Mouse (Mus musculus) MEL (cell line): ENCODE data around the gene Etv2. TPM values are rescaled to one million over a fixed set of nuclear protein-coding genes. Genes with fewer than 3 reads are reported as not detected.

Experiments used
- DNase-seq: peaks from one replicate; pipeline ENCODE4 v3.0.0; 2011; ENCODE audit warnings: low read depth, low spot score
- H3K27ac ChIP-seq: 2 replicates; pipeline ENCODE4 v1.5.1; 2012; ENCODE audit warnings: low read depth, mild to moderate bottlenecking, control low read depth, low read length, moderate library complexity; ENCODE audit not compliant: control insufficient read depth
- H3K27me3 ChIP-seq, 2 experiments: fragments of 150-350 bp in 1 of 2; sonication (generic) in 1 of 2; 2 replicates each; pipeline ENCODE4 v1.6.1; 2012; ENCODE audit warnings: low read length in 2 of 2, mild to moderate bottlenecking in 2 of 2, improper control_type of control experiment in 1 of 2, moderate library complexity in 1 of 2; ENCODE audit not compliant: insufficient read depth in 2 of 2, control insufficient read depth in 1 of 2
- H3K36me3 ChIP-seq, 2 experiments: 2 replicates each; pipeline ENCODE4 v1.6.1; 2012 to 2014; ENCODE audit warnings: low read length in 2 of 2, improper control_type of control experiment in 1 of 2, inconsistent platforms in 1 of 2, mild to moderate bottlenecking in 1 of 2; ENCODE audit not compliant: insufficient read depth in 2 of 2, control insufficient read depth in 1 of 2
- H3K4me1 ChIP-seq, 2 experiments: fragments of 150-350 bp in 1 of 2; sonication (generic) in 1 of 2; 2 replicates each; pipeline ENCODE4 v1.6.1; 2012; ENCODE audit warnings: low read length in 2 of 2, improper control_type of control experiment in 1 of 2, mild to moderate bottlenecking in 1 of 2; ENCODE audit not compliant: insufficient read depth in 2 of 2, control insufficient read depth in 1 of 2
- H3K4me3 ChIP-seq, 2 experiments: fragments of 150-350 bp in 1 of 2; sonication (generic) in 1 of 2; 2 replicates each; pipeline ENCODE4 v1.5.1; 2012; ENCODE audit warnings: low read depth in 2 of 2, low read length in 2 of 2, mild to moderate bottlenecking in 2 of 2, moderate library complexity in 2 of 2, control low read depth in 1 of 2, improper control_type of control experiment in 1 of 2; ENCODE audit not compliant: control insufficient read depth in 1 of 2, insufficient read depth in 1 of 2
- H3K79me2 ChIP-seq: 2 replicates; pipeline ENCODE4 v1.6.1; 2012; ENCODE audit warnings: mild to moderate bottlenecking, low read length, moderate library complexity; ENCODE audit not compliant: control insufficient read depth, poor library complexity, insufficient read depth
- H3K9ac ChIP-seq: 2 replicates; pipeline ENCODE4 v1.6.1; 2012; ENCODE audit warnings: low read depth, mild to moderate bottlenecking, control low read depth, low read length, moderate library complexity; ENCODE audit not compliant: control insufficient read depth, poor library complexity, severe bottlenecking
- H3K9me3 ChIP-seq: fragments of 150-350 bp; sonication (generic); replicated peaks from 2 replicates; pipeline ENCODE4 v1.6.1; 2012; ENCODE audit warnings: mild to moderate bottlenecking, low read length, improper control_type of control experiment, moderate library complexity; ENCODE audit not compliant: insufficient read depth
- BHLHE40 ChIP-seq: IDR thresholded peaks from 2 replicates; pipeline ENCODE4 v1.6.1; 2012; ENCODE audit warnings: low read depth, mild to moderate bottlenecking, inconsistent platforms, low read length, improper control_type of control experiment, borderline replicate concordance
- E2F4 ChIP-seq: IDR thresholded peaks from 2 replicates; pipeline ENCODE4 v1.6.1; 2011; ENCODE audit warnings: low read depth, low read length, improper control_type of control experiment, borderline replicate concordance
- EP300 ChIP-seq, 2 experiments: IDR thresholded peaks; 2 replicates each; pipeline ENCODE4 v1.6.1; 2011; ENCODE audit warnings: improper control_type of control experiment in 2 of 2, low read length in 2 of 2, low read depth in 1 of 2, mild to moderate bottlenecking in 1 of 2
- GABPA ChIP-seq: IDR thresholded peaks from 2 replicates; pipeline ENCODE4 v1.6.1; 2012; ENCODE audit warnings: low read depth, mild to moderate bottlenecking, inconsistent platforms, low read length, improper control_type of control experiment, moderate library complexity
- GATA1 ChIP-seq: IDR thresholded peaks from 2 replicates; pipeline ENCODE4 v1.6.1; 2011; ENCODE audit warnings: low read depth, low read length, improper control_type of control experiment
- HCFC1 ChIP-seq: IDR thresholded peaks from 2 replicates; pipeline ENCODE4 v1.6.1; 2012; ENCODE audit warnings: low read depth, mild to moderate bottlenecking, inconsistent platforms, low read length, improper control_type of control experiment, moderate library complexity
- MAFK ChIP-seq: IDR thresholded peaks from 2 replicates; pipeline ENCODE4 v1.6.1; 2011; ENCODE audit warnings: low read depth, mild to moderate bottlenecking, low read length, improper control_type of control experiment, borderline replicate concordance
- MAZ ChIP-seq: IDR thresholded peaks from 2 replicates; pipeline ENCODE4 v1.6.1; 2012; ENCODE audit warnings: low read depth, mild to moderate bottlenecking, inconsistent platforms, low read length, improper control_type of control experiment
- MEF2A ChIP-seq: IDR thresholded peaks from 2 replicates; pipeline ENCODE4 v1.6.1; 2014; ENCODE audit warnings: low read depth, mild to moderate bottlenecking, inconsistent platforms, low read length, improper control_type of control experiment; ENCODE audit not compliant: poor library complexity, insufficient replicate concordance, severe bottlenecking; ENCODE audit errors: extremely low read depth
- MYB ChIP-seq: IDR thresholded peaks from 2 replicates; pipeline ENCODE4 v1.6.1; 2011; ENCODE audit warnings: mild to moderate bottlenecking, low read depth, low read length, improper control_type of control experiment
- POLR2AphosphoS5 ChIP-seq: IDR thresholded peaks from 2 replicates; pipeline ENCODE4 v1.6.1; 2012; ENCODE audit warnings: low read depth, borderline replicate concordance, mild to moderate bottlenecking, inconsistent platforms, low read length, moderate library complexity, mixed read lengths
- RCOR1 ChIP-seq: IDR thresholded peaks from 2 replicates; pipeline ENCODE4 v1.6.1; 2012; ENCODE audit warnings: low read depth, mild to moderate bottlenecking, inconsistent platforms, low read length, improper control_type of control experiment
- SIN3A ChIP-seq: IDR thresholded peaks from 2 replicates; pipeline ENCODE4 v1.6.1; 2012; ENCODE audit warnings: low read length, improper control_type of control experiment, inconsistent platforms
- TAL1 ChIP-seq: IDR thresholded peaks from 2 replicates; pipeline ENCODE4 v1.6.1; 2012; ENCODE audit warnings: mild to moderate bottlenecking, inconsistent platforms, low read length, moderate library complexity, mixed read lengths
- TBP ChIP-seq: IDR thresholded peaks from 2 replicates; pipeline ENCODE4 v1.8.0; 2011; ENCODE audit warnings: low read depth, low read length, improper control_type of control experiment
- TCF12 ChIP-seq: IDR thresholded peaks from 2 replicates; pipeline ENCODE4 v1.6.1; 2014; ENCODE audit warnings: low read depth, mild to moderate bottlenecking, inconsistent platforms, low read length, improper control_type of control experiment, moderate library complexity
- ZNF384 ChIP-seq: IDR thresholded peaks from 2 replicates; pipeline ENCODE4 v1.6.1; 2012; ENCODE audit warnings: low read depth, mild to moderate bottlenecking, inconsistent platforms, low read length, improper control_type of control experiment
- polyA plus RNA-seq, 2 experiments: library from polyadenylated mRNA; stranded (reverse) in 1 of 2; unstranded in 1 of 2; fragments of >175 nt in 1 of 2; fragments of >200 nt in 1 of 2; gene quantifications; 2 replicates each; pipeline versions ENCODE4 v1.2.1 to v1.2.4; 2012; ENCODE audit warnings: low replicate concordance in 2 of 2, low read depth in 1 of 2; ENCODE audit not compliant: insufficient read length in 2 of 2, insufficient read depth in 1 of 2, missing spikeins in 1 of 2
- total RNA-seq: library from RNA; depleted of rRNA; stranded (reverse); fragments of 300-350 nt; gene quantifications from 2 replicates; pipeline ENCODE4 v1.2.3, GENCODE M21; 2012

Gene Etv2
- total and polyA plus RNA-seq, 3 experiments, result 0.15 TPM; not detected in 2

GRCm38 (mm10) chr7:30596811-30597210 is 38.8 kb downstream of the Etv2 start:
- no peaks in the 10 kb centered on the region; the same call in 1 of the 2 replicates for H3K79me2 ChIP-seq
- H3K9ac ChIP-seq, result no peak overlapping the region
- no peak overlapping the region for H3K27ac ChIP-seq
- H3K27me3 ChIP-seq, result no peaks in the 10 kb centered on the region
- H3K4me3 ChIP-seq, result no peak overlapping the region
- DNase-seq, result no peak
- H3K9me3 ChIP-seq, result no peaks in the 10 kb centered on the region
- H3K36me3 ChIP-seq, result peaks cover 0 to 11% of the 10 kb centered on the region in 2 experiments; a peak in 2 of 4 replicates
- no peak for TF ChIP-seq BHLHE40
- TF ChIP-seq ZNF384, result no peak
- no peak for TF ChIP-seq MYB
- no peak for TF ChIP-seq MAZ
- no peak for TF ChIP-seq GATA1
- no peak for TF ChIP-seq E2F4
- no peak for TF ChIP-seq EP300 (IDR thresholded peaks at IDR 0.05; ENCODE audit: low read depth in 1 of 2, low read length in 2 of 2)
- TF ChIP-seq GABPA, result no peak
- no peak for TF ChIP-seq SIN3A
- H3K4me1 ChIP-seq, result peaks cover 7 to 29% of the 10 kb centered on the region in 2 experiments; a peak in 3 of 4 replicates

- Histone ChIP-seq H3K9me3 (no peaks in the 10 kb centered on the region), H3K4me3 (no peak overlapping the region), H3K27me3 (no peaks in the 10 kb centered on the region), H3K36me3 (peaks cover 0 to 13% of the 10 kb centered on the region in 2 experiments; a peak in 2 of 4 replicates), H3K79me2 (peaks cover 1% of the 10 kb centered on the region), H3K4me1 (peaks cover 7 to 35% of the 10 kb centered on the region in 2 experiments; a peak in 3 of 4 replicates), H3K27ac (no peak overlapping the region), H3K9ac (no peak overlapping the region)
- TF ChIP-seq MAFK (no peak), RCOR1 (no peak), GATA1 (no peak), TCF12 (no peak), MEF2A (no peak), GABPA (no peak), TBP (no peak), HCFC1 (no peak), POLR2AphosphoS5 (no peak), TAL1 (no peak), EP300 (IDR thresholded peaks at IDR 0.05; ENCODE audit: low read depth in 1 of 2, low read length in 2 of 2) (no peak)
- DNase-seq, result no peak
Observed at GRCm38 (mm10) chr7:30596093-30596492, 39.6 kb downstream of the Etv2 start.
